Mouse (Mus musculus): ENCODE measurements around the gene Ndfip2.

DNA sequence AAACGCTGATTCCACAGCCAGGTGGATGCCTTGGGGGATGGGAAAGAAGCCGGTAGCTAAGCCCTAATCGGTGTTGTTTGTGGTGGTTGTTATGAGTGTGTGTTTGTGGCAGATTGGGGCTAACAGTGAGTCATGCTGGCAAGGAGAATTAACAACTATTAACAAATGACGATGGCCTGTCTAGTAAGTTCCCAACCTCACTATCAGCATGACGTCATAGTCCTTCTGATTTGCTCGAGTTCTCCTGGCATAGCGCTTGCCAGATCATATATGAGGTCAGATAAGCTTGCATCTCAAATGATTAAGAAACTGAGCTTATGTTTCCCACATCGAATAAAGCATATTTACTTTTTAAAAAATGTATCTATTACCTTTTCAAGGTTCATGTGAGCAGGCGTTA lies 20.6 kb upstream of the Ndfip2 start:
- TF ChIP-seq CTCF (IDR thresholded peaks at IDR 0.05; ENCODE audit: low read depth) (no peak), EP300 (optimal IDR thresholded peaks at IDR 0.05) (no peak)

Data from stomach, postnatal 0 days (tissue).